Mouse (Mus musculus) cerebellum, adult 9-11 months (tissue): ENCODE measurements around the gene Ear6.
"Not testable (repeated sequence)": the region's sequence is repeated elsewhere in the genome, so short reads cannot be mapped to it uniquely, and the experiment has no call there.

Experiments used
- DNase-seq: peaks from one replicate; pipeline ENCODE4 v3.0.0; 2022

Ear6 gene

GRCm38 (mm10) chr14:51853399-51853798, at the start of gene Ear6:
Ear6 (plus strand) TSS chr14:51853699.
- DNase-seq: no peak

DNA sequence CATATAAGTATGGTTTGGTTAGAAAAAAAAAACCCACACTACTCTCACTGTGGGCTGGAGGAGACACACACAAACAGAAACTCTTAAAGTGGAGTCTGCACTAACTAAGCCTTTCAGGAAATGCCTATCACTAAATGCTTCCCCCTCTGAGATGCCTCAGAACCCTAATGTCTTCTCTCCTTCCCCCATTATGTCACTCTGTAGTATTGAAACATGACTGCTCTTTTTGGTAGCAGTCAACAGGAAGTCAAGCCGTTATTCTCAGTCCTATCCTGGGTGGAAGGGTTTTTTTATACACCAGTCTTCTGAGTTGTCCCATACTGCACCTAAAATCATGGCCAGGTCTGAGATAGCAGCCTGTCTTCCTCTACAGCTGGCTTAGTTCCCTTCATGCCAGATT, 26.9 kb upstream of the Ear6 start:
- no peak for DNase-seq

GRCm38 (mm10) chr14:51827842-51828241, 25.7 kb upstream of the Ear6 start:
- DNase-seq: not testable (repeated sequence)

DNA sequence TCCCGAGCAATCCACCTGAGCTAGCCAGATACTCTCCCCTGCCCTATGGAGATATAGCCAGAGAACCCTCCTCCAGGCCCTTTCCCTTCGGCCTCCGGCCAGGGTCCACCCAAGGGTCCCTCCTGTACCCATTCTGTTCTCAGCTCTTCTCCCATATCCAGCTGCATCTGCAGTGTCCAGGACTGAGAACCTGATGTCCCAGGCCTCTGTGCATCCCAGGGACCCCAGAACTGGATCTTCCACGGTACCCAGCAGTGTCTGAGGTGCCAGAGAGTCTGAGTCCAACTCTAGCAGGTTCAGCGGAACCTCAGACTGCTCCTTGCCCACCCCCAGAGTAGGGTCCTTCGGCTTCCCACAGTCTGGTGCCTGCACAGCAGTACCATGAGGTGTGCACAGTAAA, 24.3 kb upstream of the Ear6 start:
- DNase-seq: no peak

- not testable (repeated sequence) for DNase-seq
These were observed 15.0 kb upstream of the Ear6 start for GRCm38 (mm10) chr14:51838480-51838879.

DNA sequence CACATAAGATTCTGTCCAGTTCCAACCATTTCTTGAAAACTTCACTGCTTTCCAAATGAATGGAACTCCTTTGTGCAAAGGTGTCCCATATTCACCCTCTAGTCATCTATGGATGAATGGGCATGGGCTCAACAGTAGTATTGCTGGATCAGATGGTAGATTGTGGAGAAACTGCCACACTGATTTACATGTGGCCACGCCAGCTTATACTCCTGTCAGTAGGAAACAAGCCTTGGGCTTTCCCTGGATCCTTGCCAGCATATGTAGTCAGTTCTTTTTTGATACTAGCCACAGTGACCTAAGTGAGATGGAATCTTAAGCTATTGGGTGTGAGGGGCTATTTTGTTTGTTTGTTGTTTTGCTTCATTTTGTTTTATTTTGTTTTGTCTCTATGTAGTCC, 11.2 kb upstream of the Ear6 start:
- no peak for DNase-seq

GRCm38 (mm10) chr14:51842781-51843180, 10.7 kb upstream of the Ear6 start:
- DNase-seq: no peak

- no peak for DNase-seq
These were observed 9.6 kb upstream of the Ear6 start for GRCm38 (mm10) chr14:51843882-51844281.

- no peak for DNase-seq
These were observed 6.9 kb upstream of the Ear6 start for GRCm38 (mm10) chr14:51846566-51846965.

GRCm38 (mm10) chr14:51851006-51851405, 2.5 kb upstream of the Ear6 start:
- not testable (repeated sequence) for DNase-seq

- DNase-seq: not testable (repeated sequence)
These were observed 1.8 kb downstream of the Ear6 start for GRCm38 (mm10) chr14:51855280-51855679.

DNA sequence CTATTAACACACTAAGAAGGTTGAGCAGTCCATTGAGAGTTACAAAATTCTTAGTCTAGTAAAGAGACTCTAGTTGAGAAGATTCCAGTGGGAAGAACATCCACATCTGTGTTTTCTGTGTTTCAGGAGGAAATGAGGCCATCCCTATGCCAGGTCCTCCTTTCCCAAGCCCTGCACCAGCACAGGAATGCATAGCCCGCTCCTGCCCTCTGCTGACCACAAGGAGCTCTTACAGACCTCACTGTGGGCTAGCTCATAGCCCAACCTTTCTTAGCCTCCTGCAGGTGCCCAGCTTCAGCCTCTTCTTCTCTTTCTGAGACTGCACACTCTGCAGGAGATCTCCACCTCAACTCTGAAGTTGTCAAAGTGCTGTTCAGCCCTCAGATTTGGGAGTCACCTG, 10.1 kb downstream of the Ear6 start:
- DNase-seq: not testable (repeated sequence)

- no peak for DNase-seq
These were observed 17.3 kb downstream of the Ear6 start for GRCm38 (mm10) chr14:51870756-51871155.

- DNase-seq: no peak
These were observed 18.2 kb downstream of the Ear6 start for GRCm38 (mm10) chr14:51871741-51872140.

- DNase-seq: no peak
These were observed 24.0 kb downstream of the Ear6 start for GRCm38 (mm10) chr14:51877517-51877916.

DNA sequence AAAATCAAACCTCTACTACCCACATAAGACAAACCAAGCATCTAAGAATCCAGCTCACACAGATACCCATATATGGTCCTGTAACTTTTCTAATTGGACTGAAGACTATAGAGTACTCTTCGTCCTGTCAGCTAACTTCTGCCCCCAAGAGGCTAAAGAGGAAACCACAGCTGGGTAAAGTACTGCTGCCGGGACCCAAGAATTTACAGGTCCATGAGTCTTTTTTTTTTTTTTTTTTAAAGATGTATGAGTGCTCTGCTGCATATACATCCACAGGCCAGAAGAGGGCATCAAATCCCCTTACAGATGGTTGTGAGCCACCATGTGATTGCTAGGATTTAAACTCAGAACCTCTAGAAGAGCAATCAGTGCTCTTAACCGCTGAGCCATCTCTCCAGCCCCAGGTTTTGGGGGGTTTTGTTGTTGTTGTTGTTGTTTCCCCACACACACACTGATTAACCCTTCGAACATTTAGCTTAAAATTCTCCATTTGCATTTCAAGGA, 30.1 kb downstream of the Ear6 start:
- DNase-seq: peak; percentile 74

GRCm38 (mm10) chr14:51884031-51884544, 30.6 kb downstream of the Ear6 start:
- no peak for DNase-seq

DNA sequence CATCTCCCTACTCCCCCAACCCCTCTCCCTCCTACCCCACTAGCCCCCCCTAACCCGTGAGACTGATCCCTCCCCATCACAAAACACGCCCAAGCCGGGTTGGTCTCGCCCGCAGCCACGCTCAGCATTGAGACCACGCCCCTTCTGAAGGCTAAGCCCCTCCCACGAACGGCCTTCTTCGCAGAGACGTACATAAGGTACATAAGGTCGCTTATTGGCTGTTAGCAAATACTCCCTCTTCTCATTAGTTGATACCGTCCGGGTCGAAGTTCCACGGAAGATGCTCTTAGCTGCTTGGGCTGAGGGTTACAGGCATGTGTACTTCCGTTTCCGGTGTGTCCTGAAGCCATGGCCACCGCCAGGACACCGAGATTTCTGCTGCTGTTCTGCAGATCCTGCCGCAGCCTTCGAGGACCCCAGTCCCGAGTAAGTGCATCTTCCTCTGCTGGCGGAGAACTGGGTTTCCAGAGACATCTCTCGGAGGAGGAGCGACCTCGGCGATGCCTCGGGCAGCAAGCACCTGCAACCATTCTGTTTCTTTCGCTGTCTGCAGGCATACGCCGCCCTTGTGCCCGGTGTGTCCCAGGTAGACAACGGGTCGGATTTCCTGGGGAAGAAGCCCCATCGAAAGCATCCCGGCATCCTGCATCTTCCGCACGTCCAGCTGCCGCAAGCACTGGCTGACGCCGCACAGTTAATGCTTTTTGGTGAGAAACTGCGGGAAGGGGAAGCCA, 31.3 kb downstream of the Ear6 start, which contains the start of gene Mettl17:
TSS of gene Mettl17 (plus strand) at position 245 of the 734 bp plus-strand sequence.
- DNase-seq: peak; percentile 95

DNA sequence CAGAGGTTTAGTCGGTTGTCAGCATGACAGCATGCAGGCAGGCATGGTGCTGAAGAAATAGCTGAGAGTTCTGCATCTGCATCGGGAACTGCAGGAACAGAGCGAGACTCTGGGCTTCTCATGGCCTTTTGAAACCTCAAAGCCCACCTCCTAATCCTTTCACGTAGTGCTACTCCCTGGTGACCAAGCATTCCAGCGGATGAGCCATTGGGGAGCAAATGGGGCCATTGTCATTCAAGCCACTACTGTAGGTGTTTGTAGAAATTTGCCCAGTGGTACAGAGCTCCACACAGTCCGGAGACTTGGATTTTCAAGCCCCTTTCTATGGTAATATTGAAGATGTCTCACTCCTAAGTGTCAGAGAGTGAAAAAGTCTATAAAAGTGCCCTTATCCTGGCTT, 32.6 kb downstream of the Ear6 start:
- no peak for DNase-seq

DNA sequence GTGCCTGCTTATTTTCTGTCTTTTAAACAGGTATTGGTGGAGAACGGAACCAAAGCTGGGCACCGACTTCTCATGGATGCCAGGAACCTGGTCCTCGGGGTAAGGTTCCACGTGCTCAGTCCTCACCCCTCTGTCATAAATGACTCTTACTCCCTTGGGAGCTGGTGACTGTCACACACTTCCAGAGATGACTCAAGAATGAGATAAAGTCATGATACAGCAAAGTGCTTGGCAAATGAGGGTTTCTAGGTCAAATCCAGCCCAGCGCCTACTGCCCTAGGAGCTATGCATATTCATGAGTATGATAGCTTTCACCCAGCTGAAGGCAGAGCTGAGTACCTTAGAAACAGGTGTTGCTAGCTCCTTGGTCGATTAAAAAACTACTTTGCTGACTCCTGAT, 36.3 kb downstream of the Ear6 start:
- no peak for DNase-seq

GRCm38 (mm10) chr14:51892191-51892939, 38.9 kb downstream of the Ear6 start, which contains the start of gene Slc39a2:
Slc39a2 (plus strand) TSS chr14:51892889.
- DNase-seq: no peak

GRCm38 (mm10) chr14:51893094-51893794, 39.7 kb downstream of the Ear6 start:
- DNase-seq: no peak

DNA sequence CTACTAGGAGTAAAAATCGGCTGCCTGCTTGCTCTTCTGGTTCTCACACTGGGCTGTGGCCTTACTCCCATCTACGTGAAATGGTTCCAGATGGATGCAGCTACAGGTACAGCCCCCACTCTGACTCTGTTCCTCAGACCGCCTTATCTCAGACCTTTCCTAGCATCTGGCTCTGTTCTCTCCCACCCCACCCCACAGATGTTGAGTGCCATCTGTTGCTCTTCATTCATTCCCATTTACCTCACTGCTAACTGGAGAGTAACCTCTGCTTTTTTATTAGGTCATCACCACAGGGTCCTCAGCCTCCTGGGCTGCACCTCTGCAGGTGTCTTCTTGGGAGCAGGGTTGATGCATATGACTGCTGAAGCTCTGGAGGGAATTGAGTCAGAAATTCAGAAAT, 40.3 kb downstream of the Ear6 start:
- DNase-seq: no peak
